Mouse (Mus musculus): Measurements from ENCODE around the gene Reep3. TPM values are rescaled to one million over a fixed set of nuclear protein-coding genes. Genes with fewer than 3 reads are reported as not detected.

Gene Reep3
- polyA plus RNA-seq, 1 experiment from 2014 or later, result 54.9 TPM

DNA sequence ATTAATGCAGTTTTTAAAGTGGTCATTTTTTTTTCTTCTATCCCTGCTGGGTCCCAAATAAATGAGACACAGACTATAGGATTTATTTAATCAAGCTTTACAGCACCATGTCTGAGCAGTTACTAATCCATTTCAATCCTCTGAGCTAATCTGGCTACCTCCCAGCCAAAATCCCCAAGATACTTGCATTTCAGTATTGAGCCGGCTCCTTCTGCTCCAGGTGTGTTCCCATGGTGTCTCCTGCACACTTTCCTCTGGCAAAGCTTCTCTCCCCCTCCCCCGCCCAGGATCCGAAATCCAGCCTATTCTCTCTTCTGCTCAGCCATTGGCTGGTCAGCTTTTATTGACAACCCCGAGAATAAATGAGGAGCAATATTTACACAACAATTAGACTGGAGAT is 122.3 kb downstream of the Reep3 start:
- Histone ChIP-seq H3K27me3 (no peaks in the 10 kb centered on the region), H3K36me3 (no peaks in the 10 kb centered on the region), H3K4me1 (peaks cover 10% of the 10 kb centered on the region; the same call in 1 of the 2 replicates), H3K27ac (no peak overlapping the region), H3K4me3 (no peak overlapping the region), H3K9me3 (no peaks in the 10 kb centered on the region), H3K4me2 (no peak overlapping the region), H3K9ac (no peak overlapping the region)
- 58% methylated on average over 4 of the region's 4 CpGs for WGBS
- ATAC-seq (ENCODE audit: insufficient number of reproducible peaks, low FRiP score, low TSS enrichment, low read depth), result no peak

DNA sequence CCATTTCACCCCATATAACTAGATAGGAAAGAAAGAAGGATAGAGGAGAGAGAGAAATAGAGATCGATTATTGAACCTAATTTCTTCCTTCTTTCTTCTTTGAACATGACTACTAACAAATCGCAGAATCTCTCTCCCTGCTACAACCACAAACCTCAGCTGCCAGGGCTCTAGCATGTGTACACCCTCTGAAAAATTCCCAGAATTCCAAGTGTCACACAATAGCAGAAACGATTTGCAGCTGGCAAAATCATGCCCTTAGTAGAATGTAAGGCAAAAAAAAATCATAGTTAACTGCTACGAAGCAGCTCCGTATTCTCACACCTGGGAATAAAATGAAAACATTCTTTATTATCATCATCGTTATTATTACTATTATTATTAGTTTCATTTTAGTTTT is 122.9 kb downstream of the Reep3 start:
- H3K4me3 ChIP-seq, result no peak overlapping the region
- H3K9me3 ChIP-seq, result no peaks in the 10 kb centered on the region
- H3K9ac ChIP-seq, result no peak overlapping the region
- H3K4me2 ChIP-seq, result no peak overlapping the region
- H3K27ac ChIP-seq, result no peak overlapping the region
- H3K27me3 ChIP-seq, result no peaks in the 10 kb centered on the region
- peaks cover 10% of the 10 kb centered on the region; the same call in 1 of the 2 replicates for H3K4me1 ChIP-seq
- no peaks in the 10 kb centered on the region for H3K36me3 ChIP-seq
- 44% methylated on average over 6 of the region's 6 CpGs for WGBS
- ATAC-seq (ENCODE audit: insufficient number of reproducible peaks, low FRiP score, low TSS enrichment, low read depth), result no peak

DNA sequence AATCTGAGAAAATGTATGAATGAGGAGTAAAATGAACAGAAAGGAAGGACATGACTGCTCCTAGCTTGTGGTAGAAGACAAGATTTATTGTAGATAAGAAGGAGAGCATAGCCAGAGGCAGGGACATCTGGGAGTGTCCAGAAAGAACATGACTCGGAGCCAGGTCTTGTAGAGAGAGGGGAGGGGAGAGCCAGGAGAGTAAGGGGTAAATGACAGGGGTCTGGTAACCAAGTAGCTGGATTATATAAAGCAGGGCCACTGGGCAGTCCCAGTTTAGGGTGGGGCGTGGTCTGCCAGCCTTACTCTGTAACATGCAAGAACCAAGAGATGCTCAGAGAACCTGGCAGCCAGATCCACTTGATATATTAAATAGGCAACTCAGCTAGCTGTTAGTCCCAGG is 123.5 kb downstream of the Reep3 start:
- H3K9me3 ChIP-seq, result no peaks in the 10 kb centered on the region
- ATAC-seq (ENCODE audit: insufficient number of reproducible peaks, low FRiP score, low TSS enrichment, low read depth), result no peak
- 25% methylated on average over 2 of the region's 2 CpGs for WGBS
- H3K36me3 ChIP-seq, result no peaks in the 10 kb centered on the region
- no peak overlapping the region for H3K9ac ChIP-seq
- H3K4me3 ChIP-seq, result no peak overlapping the region
- H3K27ac ChIP-seq, result no peak overlapping the region
- H3K4me1 ChIP-seq, result peaks cover 10% of the 10 kb centered on the region; the same call in 1 of the 2 replicates
- H3K4me2 ChIP-seq, result no peak overlapping the region
- no peaks in the 10 kb centered on the region for H3K27me3 ChIP-seq

DNA sequence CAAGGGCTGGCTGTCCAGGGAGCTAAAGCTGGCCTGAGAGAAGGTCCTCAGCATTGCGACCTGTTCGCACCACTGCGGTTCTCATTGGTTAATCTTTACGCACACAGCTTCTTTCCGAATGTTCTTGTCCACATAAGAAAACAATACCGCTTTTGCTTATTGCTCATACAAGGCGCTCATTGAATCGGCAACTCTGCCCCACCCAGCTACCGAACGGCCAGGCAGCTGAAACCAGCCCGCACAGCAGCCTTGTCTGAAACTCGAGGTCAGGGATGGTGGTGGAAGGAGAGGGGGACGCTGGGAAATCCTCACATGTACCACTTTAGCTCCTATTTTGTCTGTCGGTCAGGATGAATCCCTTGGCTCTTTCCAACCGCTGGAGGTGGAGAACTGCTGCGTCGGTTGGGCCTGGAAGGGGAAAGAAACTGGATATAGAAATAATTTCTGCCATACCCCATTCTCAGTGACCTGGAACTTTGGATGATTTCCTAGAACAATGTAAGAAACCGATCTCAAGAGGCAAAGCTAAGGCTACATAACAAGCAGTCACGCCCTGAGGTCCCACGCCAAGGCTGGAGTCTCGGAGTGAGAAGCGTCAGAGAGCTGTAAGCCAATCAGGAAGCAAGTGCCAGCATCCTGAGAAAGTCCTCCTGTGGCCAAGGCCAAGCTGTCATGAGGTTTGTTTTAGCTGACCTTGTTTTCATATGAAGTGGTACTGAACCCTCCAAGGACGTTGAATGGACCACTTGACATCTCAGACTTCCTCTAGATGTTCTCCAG is 126.2 kb downstream of the Reep3 start:
- 85% methylated on average over 23 of the region's 23 CpGs for WGBS

DNA sequence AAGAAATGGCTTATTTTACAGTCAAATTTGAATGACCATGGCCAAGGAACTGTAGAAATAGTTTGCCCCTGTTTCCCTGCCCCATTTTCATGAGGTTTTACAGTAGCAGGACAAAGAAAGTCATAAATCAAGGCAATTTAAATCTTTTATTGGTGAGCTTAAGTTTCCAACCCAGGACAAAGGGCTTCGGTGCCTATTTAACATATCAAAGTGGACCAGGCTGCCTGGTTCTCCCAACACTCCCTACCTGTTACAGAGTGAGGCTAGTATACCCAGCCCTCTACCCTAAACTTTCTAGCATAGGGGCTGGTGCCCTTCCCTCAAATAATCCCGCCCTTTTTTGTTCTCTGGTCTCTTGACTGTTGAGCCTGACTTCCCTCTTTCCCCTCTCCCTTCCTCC is 127.2 kb downstream of the Reep3 start:
- 27% methylated on average over 2 of the region's 2 CpGs for WGBS
- H3K27me3 ChIP-seq, result no peaks in the 10 kb centered on the region

More for the DNA sequence above, 126.2 kb downstream of the Reep3 start:
- ATAC-seq (ENCODE audit: insufficient number of reproducible peaks, low FRiP score, low TSS enrichment, low read depth), result no peak
- no peak overlapping the region for H3K27ac ChIP-seq
- H3K4me2 ChIP-seq, result no peak overlapping the region
- H3K27me3 ChIP-seq, result no peaks in the 10 kb centered on the region
- no peak overlapping the region for H3K4me3 ChIP-seq
- H3K36me3 ChIP-seq, result no peaks in the 10 kb centered on the region
- no peaks in the 10 kb centered on the region for H3K9me3 ChIP-seq
- H3K4me1 ChIP-seq, result peaks cover 16% of the 10 kb centered on the region; the same call in 1 of the 2 replicates
- no peak overlapping the region for H3K9ac ChIP-seq

DNA sequence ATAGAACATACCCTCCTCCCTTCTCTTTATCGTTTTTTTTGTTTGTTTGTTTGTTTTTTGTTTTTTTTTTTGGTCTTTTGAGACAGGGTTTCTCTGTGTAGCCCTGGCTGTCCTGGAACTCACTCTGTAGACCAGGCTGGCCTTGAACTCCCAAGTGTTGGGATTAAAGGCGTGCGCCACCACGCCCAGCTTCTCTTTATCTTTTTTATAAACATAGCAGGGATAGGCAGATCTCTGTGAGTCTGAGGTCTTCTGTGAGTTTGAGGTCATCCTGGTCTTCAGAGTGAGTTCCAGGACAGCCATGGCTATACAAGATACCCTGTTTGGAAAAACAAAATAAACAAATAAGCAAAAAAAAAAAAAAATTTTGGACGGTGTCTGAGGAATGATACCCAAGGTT is 127.7 kb downstream of the Reep3 start:
- WGBS, result 77% methylated on average over 5 of the region's 5 CpGs
- H3K9ac ChIP-seq, result no peak overlapping the region

More for the DNA sequence above, 127.2 kb downstream of the Reep3 start:
- ATAC-seq (ENCODE audit: insufficient number of reproducible peaks, low FRiP score, low TSS enrichment, low read depth), result no peak
- Histone ChIP-seq H3K9me3 (no peaks in the 10 kb centered on the region), H3K4me3 (no peak overlapping the region), H3K36me3 (no peaks in the 10 kb centered on the region), H3K4me2 (no peak overlapping the region), H3K9ac (no peak overlapping the region), H3K27ac (no peak overlapping the region), H3K4me1 (peaks cover 16% of the 10 kb centered on the region; the same call in 1 of the 2 replicates)

DNA sequence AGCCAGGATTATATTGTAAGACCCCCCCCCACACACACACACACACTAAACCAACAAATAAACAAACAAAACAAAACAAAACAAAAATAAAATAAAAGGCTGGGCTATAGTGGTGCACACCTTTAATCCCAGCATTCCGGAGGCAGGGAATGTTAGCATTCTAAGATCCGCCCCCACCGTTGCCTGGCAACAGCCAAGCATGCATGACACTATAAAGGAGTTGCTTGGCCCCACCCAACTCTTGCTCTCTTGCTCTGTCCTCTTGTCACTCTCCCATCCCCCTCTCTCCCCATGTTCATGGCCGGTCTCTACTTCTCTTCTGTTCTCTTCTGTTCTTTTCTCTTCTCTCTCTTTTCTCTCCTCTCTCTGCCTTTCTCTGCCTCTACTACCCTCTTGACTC is 128.2 kb downstream of the Reep3 start:
- Histone ChIP-seq H3K9ac (no peak overlapping the region), H3K27ac (no peak overlapping the region), H3K4me2 (no peak overlapping the region), H3K4me1 (peaks cover 11% of the 10 kb centered on the region; the same call in 1 of the 2 replicates), H3K36me3 (no peaks in the 10 kb centered on the region), H3K9me3 (no peaks in the 10 kb centered on the region), H3K4me3 (no peak overlapping the region), H3K27me3 (no peaks in the 10 kb centered on the region)
- WGBS, result 51% methylated on average over 4 of the region's 4 CpGs
- no peak for ATAC-seq (ENCODE audit: insufficient number of reproducible peaks, low FRiP score, low TSS enrichment, low read depth)

More for the DNA sequence above, 127.7 kb downstream of the Reep3 start:
- Histone ChIP-seq H3K4me2 (no peak overlapping the region), H3K9me3 (no peaks in the 10 kb centered on the region), H3K27me3 (no peaks in the 10 kb centered on the region), H3K36me3 (no peaks in the 10 kb centered on the region), H3K4me1 (peaks cover 11% of the 10 kb centered on the region; the same call in 1 of the 2 replicates), H3K27ac (no peak overlapping the region), H3K4me3 (no peak overlapping the region)
- no peak for ATAC-seq (ENCODE audit: insufficient number of reproducible peaks, low FRiP score, low TSS enrichment, low read depth)

DNA sequence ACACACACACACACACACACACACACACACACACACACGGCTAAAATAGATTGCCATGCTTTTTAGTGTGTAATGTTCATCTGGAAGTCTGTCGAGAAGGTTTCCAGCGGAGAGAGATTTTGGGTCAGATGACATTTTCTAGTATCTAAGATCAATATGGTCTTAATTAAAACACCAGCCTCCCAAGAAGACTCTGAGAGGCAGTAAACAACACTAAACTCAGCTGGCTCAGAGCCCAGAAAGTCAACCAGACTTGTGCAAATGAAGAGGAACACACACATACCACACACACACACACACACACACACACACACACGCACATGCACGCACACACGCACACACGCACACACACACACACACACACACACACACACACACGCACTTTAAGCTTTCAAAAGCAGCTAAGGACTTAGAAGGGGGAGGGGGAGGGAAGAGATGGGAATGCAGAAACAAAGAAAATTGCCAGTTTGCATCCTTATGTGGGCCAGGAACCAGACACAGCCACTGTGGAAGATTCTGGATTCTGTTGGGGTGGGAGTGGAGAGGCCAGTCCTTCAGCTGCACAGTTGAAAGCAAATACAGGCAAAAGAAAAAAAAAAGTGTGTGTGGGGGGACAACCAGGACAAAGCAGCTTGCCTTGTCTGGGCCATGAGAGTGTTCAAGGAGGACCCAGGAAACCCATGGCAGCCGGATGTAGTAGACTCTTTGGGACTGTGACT is 130.2 kb downstream of the Reep3 start:
- Histone ChIP-seq H3K9ac (no peak overlapping the region), H3K4me2 (no peak overlapping the region), H3K27ac (peak overlapping the region; percentile 72), H3K4me1 (peaks cover 6% of the 10 kb centered on the region; the same call in 1 of the 2 replicates), H3K4me3 (no peak overlapping the region), H3K27me3 (no peaks in the 10 kb centered on the region), H3K36me3 (no peaks in the 10 kb centered on the region), H3K9me3 (no peaks in the 10 kb centered on the region)
- no peak for ATAC-seq (ENCODE audit: insufficient number of reproducible peaks, low FRiP score, low TSS enrichment, low read depth)
- 33% methylated on average over 9 of the region's 9 CpGs for WGBS

DNA sequence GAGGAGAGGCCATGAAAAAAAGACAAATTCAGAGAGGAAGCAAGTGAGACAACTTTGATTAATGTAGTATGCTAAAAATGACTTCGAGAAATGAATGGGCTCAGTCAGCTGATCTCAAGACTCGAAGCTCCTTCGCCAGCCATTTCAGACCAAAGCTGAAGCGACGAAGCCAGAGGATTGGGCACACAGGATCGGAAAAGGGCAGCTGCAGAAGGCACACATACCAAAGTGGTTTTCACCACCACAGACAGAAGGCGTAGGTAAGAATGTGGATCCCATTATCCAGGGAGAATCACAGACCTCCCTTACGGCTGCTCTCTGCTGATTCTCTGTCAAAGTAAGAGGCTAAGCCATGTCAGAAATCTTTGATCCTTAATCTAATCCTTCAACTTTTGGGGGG is 136.6 kb downstream of the Reep3 start:
- no peaks in the 10 kb centered on the region for H3K9me3 ChIP-seq
- no peak for ATAC-seq (ENCODE audit: insufficient number of reproducible peaks, low FRiP score, low TSS enrichment, low read depth)
- H3K27me3 ChIP-seq, result no peaks in the 10 kb centered on the region
- 69% methylated on average over 8 of the region's 8 CpGs for WGBS
- no peak overlapping the region for H3K4me3 ChIP-seq
- H3K9ac ChIP-seq, result no peak overlapping the region
- H3K27ac ChIP-seq, result no peak overlapping the region
- no peak overlapping the region for H3K4me2 ChIP-seq
- H3K4me1 ChIP-seq, result no peaks in the 10 kb centered on the region
- no peaks in the 10 kb centered on the region for H3K36me3 ChIP-seq

Other genes starting within 250 kb of the Reep3 start
- 41.8 and 46.5 TPM in 2 replicates for gene Jmjd1c, start 820 bp downstream of the Reep3 start, polyA plus RNA-seq (2015; fragmentation: Nextera tagmentation; extraction: Ambion mirVana)
- 37.9 and 40.2 TPM in 2 replicates for gene Nrbf2, start 188.4 kb upstream of the Reep3 start, polyA plus RNA-seq (2015; fragmentation: Nextera tagmentation; extraction: Ambion mirVana)